In genomic region chr13:99238217-99239160, GRCm38 (mm10) we compare ENCODE assay signal across 8 mouse cellular contexts. TPM values are rescaled to one million over a fixed set of nuclear protein-coding genes. Genes with fewer than 3 reads are reported as not detected.
DNase-seq lines count a peak whose midpoint lies in the region; TF ChIP-seq lines count a peak whose summit lies in the region.

No protein-coding gene starts in this region.

- no peak for TF ChIP-seq POLR2A in embryonic fibroblast, embryonic 13.5 days (IDR thresholded peaks at IDR 0.05; ENCODE audit: low read depth, low read length)

- peaks cover 20% of the 10 kb centered on the region for H3K4me1 ChIP-seq in embryonic fibroblast, embryonic 13.5 days (ENCODE audit: control insufficient read depth, insufficient read depth, low read length)

- H3K4me3 ChIP-seq in left cerebral cortex, adult 2 months = no peak overlapping the region
- H3K4me3 ChIP-seq in embryonic fibroblast, embryonic 13.5 days (ENCODE audit: insufficient read depth, low read length) = no peak overlapping the region

- H3K27ac ChIP-seq in left cerebral cortex, adult 2 months = peak overlapping the region; percentile 78
- H3K27ac ChIP-seq in embryonic fibroblast, embryonic 13.5 days (ENCODE audit: insufficient read depth, low read length) = peak overlapping the region; percentile 53

- no peak for DNase-seq in left cerebral cortex, adult 2 months (ENCODE audit: extremely low spot score in 1 of 2, low spot score in 2 of 2)
- no peak for DNase-seq in left cerebral cortex, adult 11 months (ENCODE audit: low spot score)
- DNase-seq in heart, postnatal 36 days = peak; percentile 70 to 84
- DNase-seq in left cerebral cortex, postnatal 10 days (ENCODE audit: extremely low spot score in 1 of 2, low spot score in 2 of 2) = peak; percentile 44 to 86
- peak; percentile 64 to 78 for DNase-seq in lung, postnatal 4 days
- DNase-seq in thymus, postnatal 0 days (ENCODE audit: low spot score) = no peak
- DNase-seq in cerebellum, adult 8-10 months = no peak

- TF ChIP-seq CTCF in left cerebral cortex, adult 2 months (IDR thresholded peaks at IDR 0.05) = no peak
- TF ChIP-seq CTCF in embryonic fibroblast, embryonic 13.5 days (IDR thresholded peaks at IDR 0.05; ENCODE audit: borderline replicate concordance, insufficient read depth, low read length) = no peak

- intact Hi-C loops in left cerebral cortex, adult 2 months (cut with DNase I) = no loop called here
- intact Hi-C loops in heart, postnatal 36 days (cut with DNase I) = loop anchor here (1.0 to 2.0 kb wide), 3 partner anchors 16 to 78 kb away; no protein-coding TSS in a partner anchor
- intact Hi-C loops in left cerebral cortex, postnatal 10 days (cut with DNase I) = no loop called here

RNA-seq across cellular contexts. Expression of gene Zfp366, which starts 53.9 kb away (rescaled TPM):
- 1 to 10 TPM; 3.1 to 4.1 TPM for total RNA-seq in left cerebral cortex, adult 2 months (2021)
- not detected in 2 replicates for polyA plus RNA-seq in embryonic fibroblast, embryonic 13.5 days (2011; ENCODE audit: insufficient read length, low read depth, missing spikeins)
- total RNA-seq in heart, postnatal 36 days (2021) = 10 to 100 TPM in 1 of 2 experiments, 1 to 10 TPM in 1; 7.5 to 12.1 TPM
- total RNA-seq in left cerebral cortex, postnatal 10 days (2021) = 1 to 10 TPM; 4.7 to 5.2 TPM
- polyA plus RNA-seq in thymus, postnatal 0 days (2015; fragmentation: Nextera tagmentation; extraction: Ambion mirVana) = 0.27 and 0.55 TPM in 2 replicates

Comparison
In these comparisons a context has a peak if more than half of its experiments do, and no peak if none do; other contexts are left out.
1. DNase-seq: peak in heart, postnatal 36 days (2 of 2), left cerebral cortex, postnatal 10 days (2 of 2) and lung, postnatal 4 days (2 of 2); none in left cerebral cortex, adult 2 months (0 of 2), left cerebral cortex, adult 11 months (single experiment), thymus, postnatal 0 days (single experiment) and cerebellum, adult 8-10 months (single experiment).